Mouse (Mus musculus): ENCODE measurements at regions not wholly inside any gene's neighbourhood (a gene's known extent, or its start where the extent isn't known, plus 50 kb on each side); places are given as distances from the start of the nearest gene placed in this dataset.

DNA sequence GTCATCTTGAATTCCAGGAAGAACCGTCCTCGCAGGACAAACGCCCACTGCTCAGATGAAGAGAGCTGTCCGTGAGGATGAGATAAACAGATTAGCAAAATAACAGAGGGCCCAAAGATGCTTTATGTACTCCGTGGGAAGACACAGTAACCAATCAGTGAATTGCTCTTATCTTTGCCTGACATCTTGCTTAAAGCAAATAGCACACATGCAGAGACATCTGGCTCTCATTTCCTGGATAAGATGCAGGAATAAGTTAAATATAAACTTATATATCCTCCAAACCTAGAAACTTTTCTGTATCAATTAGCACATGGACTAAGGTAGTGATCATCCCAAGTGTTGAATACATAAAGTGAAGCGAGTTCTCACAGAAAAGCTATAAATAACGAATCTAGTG is 169.3 kb downstream of the Gm5426 start:
- TF ChIP-seq CTCF (IDR thresholded peaks at IDR 0.05; ENCODE audit: extremely low read depth, insufficient read depth, low read length) (no peak), POLR2A (IDR thresholded peaks at IDR 0.05; ENCODE audit: extremely low read depth, insufficient read depth, low read length) (no peak)
